Mouse (Mus musculus): Measurements from ENCODE around the gene Dnmbp.

DNA sequence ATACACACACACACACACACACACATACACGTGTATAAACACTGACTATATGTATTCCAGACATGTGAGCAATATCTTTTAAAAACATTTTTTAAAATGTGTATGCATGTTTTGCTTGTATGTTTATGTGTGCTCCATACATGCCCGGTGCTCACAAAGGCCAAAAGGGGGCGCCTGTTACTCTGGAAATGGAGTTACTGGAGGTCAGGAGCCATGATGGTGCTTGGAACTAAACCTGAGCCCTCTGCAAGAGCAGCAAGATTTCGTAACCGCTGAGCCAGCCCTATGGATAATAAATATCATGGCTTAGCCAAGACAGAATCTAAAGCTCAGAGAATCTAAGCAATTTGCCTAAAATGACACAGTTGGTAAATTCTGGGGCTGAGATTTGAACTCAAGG, 52.7 kb downstream of the Dnmbp start:
- TF ChIP-seq CTCF (IDR thresholded peaks at IDR 0.05; ENCODE audit: low read depth) (0 out of 2 replicates have a peak, but pooled peaks have one; percentile 14), EP300 (IDR thresholded peaks at IDR 0.05; ENCODE audit: low read depth) (no peak)

All from liver, postnatal 0 days (tissue).